Mouse (Mus musculus) G1E (cell line): Measurements from ENCODE around the gene Tuba4a.

ENCODE experiments used
- CTCF ChIP-seq: IDR thresholded peaks from 2 replicates; pipeline ENCODE4 v1.5.1; 2012; ENCODE audit warnings: low read depth, low read length, inconsistent platforms, mixed read lengths
- GATA1 ChIP-seq: IDR thresholded peaks from 2 replicates; pipeline ENCODE4 v1.6.1; 2012; ENCODE audit warnings: borderline replicate concordance, low read length, inconsistent platforms, mixed read lengths
- GATA2 ChIP-seq: IDR thresholded peaks from 2 replicates; pipeline ENCODE4 v1.6.1; 2012; ENCODE audit warnings: low read depth, low read length, inconsistent platforms, borderline replicate concordance
- POLR2AphosphoS5 ChIP-seq: IDR thresholded peaks from 2 replicates; pipeline ENCODE4 v1.6.1; 2012; ENCODE audit warnings: low read depth, low read length, inconsistent platforms; ENCODE audit not compliant: insufficient replicate concordance

DNA sequence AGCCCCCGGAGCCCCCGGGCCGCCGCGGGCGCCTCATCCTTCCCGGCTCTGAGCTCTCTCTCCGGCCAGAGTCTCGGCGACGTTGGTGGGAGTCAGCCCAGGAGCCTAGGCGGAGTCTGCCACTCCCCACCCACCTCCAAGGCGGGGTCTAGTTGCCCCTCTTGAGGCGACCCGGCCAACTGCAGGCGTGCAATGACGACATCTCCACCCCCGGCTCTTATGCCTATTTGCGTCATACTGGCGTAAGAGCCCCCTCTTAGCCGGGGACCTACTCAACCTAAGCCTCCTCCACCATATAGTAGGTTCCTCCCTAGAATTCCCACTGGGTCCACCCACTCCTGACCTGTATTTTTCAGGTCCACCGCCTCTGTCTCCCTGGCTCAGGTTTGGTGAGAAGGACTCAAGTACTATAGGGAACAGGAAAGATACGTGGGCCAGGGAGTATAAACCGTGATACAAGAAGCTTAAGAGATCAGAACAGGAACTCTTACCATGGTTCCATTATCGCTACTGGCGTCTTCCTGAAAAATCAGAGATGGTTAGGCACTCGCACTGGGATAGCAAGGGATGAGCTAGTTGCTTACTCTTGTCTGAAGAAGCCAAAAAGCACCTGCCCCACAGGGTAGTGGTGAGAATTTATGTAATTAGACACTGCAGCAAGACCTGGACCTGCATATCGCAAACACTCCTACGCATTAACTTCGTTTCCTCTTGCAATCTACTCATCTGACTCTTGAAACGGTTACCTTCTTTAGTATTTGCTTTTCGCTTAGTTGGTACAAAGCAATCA is 44.6 kb upstream of the Tuba4a start, which contains the start of gene Ptprn:
- TF ChIP-seq CTCF (no peak), GATA1 (no peak), POLR2AphosphoS5 (no peak), GATA2 (no peak)
